Mouse (Mus musculus) cerebellum, adult 2 months (tissue): Measurements from ENCODE around the gene Gm28230. TPM values are rescaled to one million over a fixed set of nuclear protein-coding genes. Genes with fewer than 3 reads are reported as not detected.

Experiments
- DNase-seq, 2 experiments: peaks; one replicate each; pipeline ENCODE4 v3.0.0; 2021
- H3K27ac ChIP-seq: fragments of 200-500 bp; 2 replicates; pipeline ENCODE4 v1.5.1; 2012; ENCODE audit warnings: low read length, control low read depth, inconsistent platforms; ENCODE audit not compliant: insufficient read depth
- H3K27me3 ChIP-seq: fragments of 200-500 bp; 2 replicates; pipeline ENCODE4 v1.6.1; 2012; ENCODE audit warnings: inconsistent platforms, mild to moderate bottlenecking, low read length, moderate library complexity; ENCODE audit not compliant: control insufficient read depth, insufficient read depth
- H3K4me1 ChIP-seq: fragments of 200-500 bp; 2 replicates; pipeline ENCODE4 v1.6.1; 2011; ENCODE audit warnings: low read length; ENCODE audit not compliant: control insufficient read depth, insufficient read depth
- H3K4me3 ChIP-seq: fragments of 200-500 bp; replicated peaks from 2 replicates; pipeline ENCODE3; 2011; ENCODE audit warnings: mild to moderate bottlenecking, low read depth, low read length, control low read depth; ENCODE audit not compliant: insufficient read depth
- CTCF ChIP-seq: fragments of 200-500 bp; IDR thresholded peaks from 2 replicates; pipeline ENCODE4 v1.5.1; 2011; ENCODE audit warnings: low read depth, mild to moderate bottlenecking, control low read depth, low read length, moderate library complexity, borderline replicate concordance; ENCODE audit not compliant: insufficient read depth
- POLR2A ChIP-seq: fragments of 200-500 bp; IDR thresholded peaks from 2 replicates; pipeline ENCODE4 v1.6.1; 2011; ENCODE audit warnings: low read length, control low read depth, borderline replicate concordance; ENCODE audit not compliant: insufficient read depth
- WGBS: fragments of 180-500 bp; shearing (Covaris S2); methylation state at CpG from one replicate; pipeline ENCODE4 v1.1.7; 2018; 5-methylcytosine and 5-hydroxymethylcytosine counted together
- polyA plus RNA-seq: library from polyadenylated mRNA; depleted of rRNA; stranded (reverse); fragments of >200 nt; gene quantifications from 2 replicates; pipeline ENCODE4 v1.2.3, GENCODE M21; 2012

The Gm28230 gene
- polyA plus RNA-seq, 1 experiment: 0.16 TPM

DNA sequence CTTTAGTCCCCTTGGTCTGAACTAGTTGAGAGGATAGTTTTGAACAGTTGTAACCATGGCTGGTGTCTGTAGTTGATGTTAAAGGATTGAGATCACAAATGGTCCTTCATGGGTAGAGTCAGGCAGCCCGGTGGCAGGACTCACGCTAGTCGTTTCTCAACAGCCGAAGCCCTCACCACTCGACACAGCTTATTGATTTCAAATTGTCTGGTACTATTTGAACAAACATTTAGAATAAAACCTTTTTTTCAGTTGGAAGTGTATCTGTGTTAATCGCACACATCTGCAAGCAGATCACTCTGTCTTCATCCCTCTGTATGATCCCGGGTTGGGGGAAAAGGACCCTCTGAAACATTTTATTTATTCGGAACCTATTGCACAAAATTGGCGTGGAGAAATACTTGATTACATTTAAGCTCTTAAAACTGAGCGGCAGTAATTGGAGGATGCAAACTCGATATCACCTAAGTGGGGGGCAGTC, 21.2 kb downstream of the Gm28230 start:
- no peak for DNase-seq
- Histone ChIP-seq H3K4me1 (no peaks in the 10 kb centered on the region), H3K27ac (no peak overlapping the region), H3K27me3 (peaks cover 7% of the 10 kb centered on the region; the same call in 1 of the 2 replicates), H3K4me3 (no peak overlapping the region)
- TF ChIP-seq POLR2A: no peak
- TF ChIP-seq CTCF: no peak
- WGBS: 8% methylated on average over 11 of the region's 11 CpGs

DNA sequence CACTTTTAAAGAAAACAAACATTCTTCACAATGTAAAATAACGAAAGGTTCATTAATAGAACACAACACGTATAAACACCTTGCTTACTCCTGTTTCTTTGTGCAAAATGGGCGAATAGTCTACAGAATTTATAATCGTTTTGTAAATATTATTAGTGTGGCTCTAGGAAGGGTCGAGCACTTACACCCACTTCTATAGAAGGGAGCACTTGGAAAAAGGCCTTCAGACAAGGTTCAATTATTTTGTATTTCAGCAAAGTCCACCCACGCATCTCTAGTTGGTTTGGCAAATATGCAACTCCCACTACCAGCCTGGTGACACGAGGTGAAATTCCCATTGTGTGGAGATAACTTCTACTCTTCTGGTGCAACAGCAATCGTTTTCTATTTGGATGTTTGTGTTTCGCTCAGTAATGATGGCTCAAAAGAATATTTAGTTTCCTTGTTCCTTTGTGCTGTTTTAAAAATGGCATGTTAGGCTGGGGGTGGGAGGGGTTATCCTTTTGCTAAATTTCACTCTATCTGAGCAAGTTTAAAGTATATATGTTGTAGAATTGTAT, 22.0 kb downstream of the Gm28230 start:
- Histone ChIP-seq H3K27me3 (peaks cover 7% of the 10 kb centered on the region; the same call in 1 of the 2 replicates), H3K4me1 (no peaks in the 10 kb centered on the region), H3K27ac (no peak overlapping the region), H3K4me3 (no peak overlapping the region)
- TF ChIP-seq POLR2A (no peak), CTCF (no peak)
- no peak for DNase-seq
- WGBS: 7% methylated on average over 9 of the region's 9 CpGs

DNA sequence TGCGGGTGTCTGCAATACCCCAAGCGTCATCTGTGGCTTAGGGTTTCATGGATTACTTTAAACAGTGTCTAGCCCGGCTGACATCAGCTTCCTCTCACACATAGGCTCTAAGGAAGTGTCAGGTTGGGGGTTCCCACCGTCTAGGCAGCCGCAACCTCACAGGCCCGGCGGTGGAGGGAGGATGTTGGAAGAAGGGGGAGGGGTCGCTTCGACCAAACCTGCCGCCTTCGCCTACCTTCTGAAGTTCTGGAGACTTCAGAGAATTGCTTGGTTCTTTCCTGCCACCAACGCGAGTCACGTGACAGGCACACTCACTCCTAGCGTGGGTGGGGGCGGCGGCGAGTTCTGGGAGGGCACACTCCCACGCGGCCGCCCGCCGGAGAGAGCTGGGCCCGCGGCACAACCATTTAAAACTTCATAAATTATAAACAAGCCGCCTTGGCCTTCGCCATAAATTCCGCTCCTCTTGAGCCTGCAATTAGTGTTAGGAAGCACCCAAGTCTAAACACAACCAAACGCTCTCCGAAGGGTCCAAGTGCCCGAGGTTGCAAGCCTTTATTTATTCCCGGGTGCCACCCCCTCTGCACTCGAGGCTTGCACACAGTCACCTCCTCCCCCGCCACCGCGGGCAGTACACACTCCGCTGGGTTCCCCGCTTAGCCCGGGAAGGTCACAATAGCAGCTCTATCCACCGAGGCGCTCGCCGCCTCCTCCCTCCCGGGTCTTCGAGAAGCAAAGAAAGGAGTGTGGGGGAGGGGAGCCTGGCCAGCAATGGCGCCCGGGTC, 23.0 kb downstream of the Gm28230 start:
- Histone ChIP-seq H3K27me3 (peaks cover 7% of the 10 kb centered on the region; the same call in 1 of the 2 replicates), H3K4me1 (no peaks in the 10 kb centered on the region), H3K4me3 (no peak overlapping the region), H3K27ac (no peak overlapping the region)
- no peak for DNase-seq
- TF ChIP-seq CTCF (no peak), POLR2A (no peak)
- WGBS: 2% methylated on average over 47 of the region's 47 CpGs

DNA sequence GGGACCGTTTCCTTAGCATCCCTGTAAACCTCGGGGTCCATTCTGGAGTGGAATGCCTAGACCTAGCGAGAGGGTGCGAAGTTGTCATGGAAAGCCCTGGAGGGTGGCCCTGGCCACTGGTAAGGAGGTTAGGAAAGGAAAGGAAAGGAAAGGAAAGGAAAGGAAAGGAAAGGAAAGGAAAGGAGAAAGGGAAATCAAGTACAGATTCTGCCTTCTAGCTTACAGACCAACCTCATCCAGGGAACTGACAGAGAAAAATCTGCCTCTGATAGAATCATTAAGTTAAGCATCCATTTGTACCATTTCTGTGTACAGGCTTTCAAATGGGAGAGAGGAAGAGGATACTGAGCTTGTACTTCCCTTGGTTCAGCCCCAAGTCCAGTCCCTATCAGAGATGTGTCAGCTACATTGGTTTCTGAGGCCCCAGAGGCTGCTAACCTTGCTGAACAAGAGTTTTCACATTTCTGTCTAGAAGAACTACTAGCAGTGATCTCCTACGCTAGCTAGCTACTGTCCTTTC, 24.3 kb downstream of the Gm28230 start:
- H3K4me3 ChIP-seq: no peak overlapping the region
- H3K27me3 ChIP-seq: peaks cover 6% of the 10 kb centered on the region; the same call in 1 of the 2 replicates
- no peak for TF ChIP-seq CTCF
- TF ChIP-seq POLR2A: no peak
- no peak for DNase-seq
- H3K4me1 ChIP-seq: no peaks in the 10 kb centered on the region
- H3K27ac ChIP-seq: no peak overlapping the region
- WGBS: 18% methylated on average over 5 of the region's 5 CpGs

DNA sequence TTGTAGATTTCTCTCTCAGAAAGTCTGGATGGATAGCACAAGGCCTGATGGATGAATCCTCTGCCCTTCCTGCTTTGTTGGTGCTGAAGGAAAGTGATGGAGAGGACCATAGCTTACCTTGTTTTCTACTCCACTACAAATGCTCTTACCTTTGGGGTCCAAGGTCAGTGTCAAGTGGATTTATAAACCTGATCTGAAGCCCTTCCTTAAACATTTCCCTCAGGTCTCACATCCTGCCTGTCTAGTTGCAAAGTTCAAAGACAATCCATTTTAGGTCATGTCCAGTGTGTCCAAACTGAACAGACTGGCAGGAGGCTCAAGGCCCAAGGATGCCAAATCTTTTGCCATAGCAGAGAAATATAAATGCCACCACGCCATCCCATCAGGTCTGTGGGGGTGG, 25.3 kb downstream of the Gm28230 start:
- Histone ChIP-seq H3K27me3 (peaks cover 6% of the 10 kb centered on the region; the same call in 1 of the 2 replicates), H3K27ac (no peak overlapping the region)
- 68% methylated on average over 1 of the region's 1 CpGs for WGBS

DNA sequence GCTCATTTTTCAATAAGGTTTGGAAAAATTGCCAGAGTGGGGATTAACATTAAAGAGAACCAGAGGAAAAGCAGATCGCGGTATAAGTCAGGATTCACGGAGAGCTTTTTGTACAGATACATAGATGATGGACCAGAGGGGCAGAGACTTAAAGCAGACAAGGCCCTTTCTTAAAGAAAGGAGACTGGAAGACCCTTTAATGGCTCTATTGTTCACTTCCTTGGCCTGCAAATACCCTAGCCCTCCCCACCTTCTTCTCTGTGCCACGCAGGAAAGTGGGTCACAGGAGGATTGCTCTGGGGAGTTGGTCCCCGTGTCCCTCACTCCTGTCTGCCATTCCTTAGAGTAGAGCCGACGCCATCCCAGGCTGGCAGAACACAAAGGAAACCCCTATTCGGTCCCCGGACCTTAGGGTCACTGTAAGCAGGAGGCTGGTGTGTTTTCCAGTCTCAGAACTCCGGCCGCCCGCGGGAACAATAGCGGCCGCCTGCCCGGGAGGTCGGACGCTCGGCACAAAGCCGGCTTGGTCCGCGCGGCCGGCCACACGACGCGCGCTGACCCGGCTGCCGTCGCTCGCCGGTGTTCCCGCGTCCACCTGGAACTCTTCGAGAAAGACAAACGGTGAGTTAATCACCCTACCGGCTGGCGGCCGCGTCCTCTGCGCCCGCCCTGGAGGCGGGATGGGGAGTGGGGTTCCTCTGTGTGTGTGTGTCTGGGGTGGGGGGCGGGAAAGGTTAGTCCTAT, 26.1 kb downstream of the Gm28230 start:
- no peaks in the 10 kb centered on the region for H3K4me1 ChIP-seq
- no peak overlapping the region for H3K4me3 ChIP-seq
- no peak for DNase-seq
- TF ChIP-seq POLR2A (no peak), CTCF (no peak)
- peaks cover 6% of the 10 kb centered on the region; the same call in 1 of the 2 replicates for H3K27me3 ChIP-seq
- 2% methylated on average over 45 of the region's 45 CpGs for WGBS
- no peak overlapping the region for H3K27ac ChIP-seq

More for the DNA sequence above, 25.3 kb downstream of the Gm28230 start:
- no peak for DNase-seq
- TF ChIP-seq CTCF (no peak), POLR2A (no peak)
- no peak overlapping the region for H3K4me3 ChIP-seq
- no peaks in the 10 kb centered on the region for H3K4me1 ChIP-seq

DNA sequence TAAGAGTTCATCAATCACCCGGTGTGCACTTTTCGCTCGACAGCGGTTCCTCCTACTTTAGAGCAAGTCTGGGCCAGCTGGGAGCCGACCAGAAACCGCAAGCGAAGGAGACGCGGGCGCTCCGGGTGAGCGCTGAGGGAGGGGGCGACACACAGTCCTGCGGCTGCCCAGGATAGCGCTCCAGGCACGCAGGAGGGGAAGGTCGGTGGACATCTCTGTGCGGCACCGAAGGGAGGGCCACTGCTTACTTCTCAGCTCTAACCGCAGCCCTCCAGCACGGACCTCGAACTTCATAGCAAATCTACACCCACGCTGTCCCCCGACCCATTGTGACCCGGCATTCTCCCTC, 26.6 kb downstream of the Gm28230 start:
- no peaks in the 10 kb centered on the region for H3K4me1 ChIP-seq
- no peak for DNase-seq
- no peak overlapping the region for H3K4me3 ChIP-seq
- under 1% methylated on average over 25 of the region's 25 CpGs for WGBS
- H3K27me3 ChIP-seq: peaks cover 5% of the 10 kb centered on the region; the same call in 1 of the 2 replicates
- H3K27ac ChIP-seq: no peak overlapping the region
- TF ChIP-seq POLR2A (no peak), CTCF (no peak)

DNA sequence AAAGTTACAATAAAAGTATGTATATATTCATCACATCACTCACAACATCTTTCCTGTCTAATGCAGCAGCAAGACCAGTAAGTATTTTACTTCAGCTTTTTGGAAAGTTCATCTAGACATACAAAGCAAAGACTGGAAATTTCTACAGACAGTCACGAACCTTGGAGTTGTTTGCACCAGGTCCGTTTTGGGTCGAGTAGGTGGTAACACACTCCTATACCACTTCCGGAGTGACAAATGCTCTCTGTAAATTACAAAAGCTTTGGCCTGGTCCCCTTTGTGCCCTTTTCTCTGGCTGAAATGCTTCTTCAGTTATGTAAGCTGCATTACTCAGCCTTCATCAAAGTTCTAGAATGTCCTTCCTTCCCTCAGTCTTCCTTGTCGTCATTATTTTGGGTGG, 27.2 kb downstream of the Gm28230 start:
- 28% methylated on average over 5 of the region's 5 CpGs for WGBS
- Histone ChIP-seq H3K4me1 (no peaks in the 10 kb centered on the region), H3K27ac (no peak overlapping the region), H3K27me3 (peaks cover 4% of the 10 kb centered on the region; the same call in 1 of the 2 replicates), H3K4me3 (no peak overlapping the region)
- no peak for TF ChIP-seq POLR2A
- DNase-seq: no peak
